In the genomic region with DNA sequence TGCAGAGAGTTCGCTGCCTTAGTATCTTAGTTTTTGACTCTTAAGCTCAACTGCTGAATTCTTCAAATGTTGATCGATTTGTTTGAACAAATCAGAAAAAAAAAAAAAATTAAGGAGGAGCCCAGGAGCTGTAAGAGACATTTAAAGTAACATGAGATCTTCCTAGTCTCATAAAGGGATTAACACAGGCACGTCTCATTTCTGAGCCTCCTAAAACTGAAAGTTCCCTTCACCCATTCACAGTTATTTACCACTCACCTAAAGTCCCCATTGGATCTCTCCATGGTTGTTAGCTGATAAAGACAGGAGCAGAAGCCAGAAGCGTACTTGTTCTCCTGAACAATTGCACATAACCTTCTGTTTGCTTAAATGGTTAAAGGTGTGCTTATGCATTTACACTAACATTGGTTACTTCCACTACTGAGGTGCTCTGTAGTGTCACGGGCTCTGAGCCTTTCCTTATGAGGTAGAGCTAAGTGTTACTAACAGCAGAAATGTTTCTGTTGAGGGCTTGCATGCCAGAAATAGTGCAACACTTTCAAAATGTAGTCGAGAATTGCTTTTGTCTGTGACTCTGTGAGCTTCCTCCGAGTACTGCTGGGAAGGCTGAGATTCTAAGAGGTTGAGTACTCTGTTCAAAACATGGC, we compare ENCODE assay signal across 8 mouse cellular contexts. TPM values are rescaled to one million over a fixed set of nuclear protein-coding genes. Genes with fewer than 3 reads are reported as not detected.
DNase-seq lines count a peak whose midpoint lies in the region; ATAC-seq lines count a peak whose summit lies in the region.

TSS of gene Hnmt (minus strand) at position 51 of the 647 bp plus-strand sequence.

- no peak within 1 kb of the TSS for H3K27ac ChIP-seq in heart, embryonic 12.5 days (ENCODE audit: poor library complexity, severe bottlenecking)

- H3K9ac ChIP-seq in heart, embryonic 12.5 days, result peak within 1 kb of the TSS; percentile 56; the same call in 1 of the 2 replicates

- H3K36me3 ChIP-seq in heart, embryonic 12.5 days, result no peaks in the 10 kb centered on the region
- H3K36me3 ChIP-seq in megakaryocyte, embryonic 14.5 days (replicated peaks; ENCODE audit: low read length), result no peaks in the 10 kb centered on the region

- WGBS in heart, embryonic 12.5 days, result 47% methylated on average over 7 of the region's 7 CpGs

- DNase-seq in adrenal gland, adult 18-20 months (ENCODE audit: low spot score in 2 of 2), result peak in 1 of 2 experiments; percentile 2
- no peak for DNase-seq in adrenal gland, postnatal 36 days
- peak; percentile 2 for DNase-seq in adrenal gland, postnatal 10 days
- DNase-seq in layer of hippocampus, postnatal 10 days (ENCODE audit: low spot score in 2 of 2), result no peak
- no peak for DNase-seq in MN1 (ENCODE audit: low spot score)
- DNase-seq in thymus, postnatal 0 days (ENCODE audit: low spot score), result no peak

- H3K27me3 ChIP-seq in heart, embryonic 12.5 days (replicated peaks), result no peaks in the 10 kb centered on the region
- no peaks in the 10 kb centered on the region for H3K27me3 ChIP-seq in megakaryocyte, embryonic 14.5 days (replicated peaks)

- H3K4me2 ChIP-seq in heart, embryonic 12.5 days, result peak within 1 kb of the TSS; percentile 68

- ATAC-seq in heart, embryonic 12.5 days (ENCODE audit: insufficient number of reproducible peaks, low FRiP score), result no peak

- H3K9me3 ChIP-seq in heart, embryonic 12.5 days (replicated peaks), result no peaks in the 10 kb centered on the region
- no peaks in the 10 kb centered on the region for H3K9me3 ChIP-seq in megakaryocyte, embryonic 14.5 days

- 0 out of 2 replicates have a peak, but pooled peaks cover 2% of the 10 kb centered on the region for H3K4me1 ChIP-seq in heart, embryonic 12.5 days (replicated peaks)
- H3K4me1 ChIP-seq in megakaryocyte, embryonic 14.5 days, result peaks cover 3% of the 10 kb centered on the region; the same call in 1 of the 2 replicates

- peak within 1 kb of the TSS; percentile 49 for H3K4me3 ChIP-seq in heart, embryonic 12.5 days
- peak within 1 kb of the TSS; percentile 89 for H3K4me3 ChIP-seq in megakaryocyte, embryonic 14.5 days (replicated peaks)

RNA-seq across cellular contexts. Expression of gene Hnmt, which starts in this region (rescaled TPM):
- total RNA-seq in adrenal gland, adult 18-20 months (2021), result 10 to 100 TPM; 15.5 to 16.4 TPM
- 10 to 100 TPM in 1 of 2 experiments, 1 to 10 TPM in 1; 7.8 to 19.4 TPM for total RNA-seq in adrenal gland, postnatal 36 days (2021)
- 10 to 100 TPM; 12.0 to 13.1 TPM for total RNA-seq in adrenal gland, postnatal 10 days (2021)
- polyA plus RNA-seq in heart, embryonic 12.5 days (2016; fragmentation: Nextera tagmentation; extraction: Ambion mirVana), result 4.8 and 5.0 TPM in 2 replicates
- 10 to 100 TPM; 24.3 to 26.7 TPM for total RNA-seq in layer of hippocampus, postnatal 10 days (2021)
- 0.19 TPM in 1 of 2 replicates, not detected in the other for polyA plus RNA-seq in megakaryocyte, embryonic 14.5 days (2012; ENCODE audit: insufficient read depth, low replicate concordance)
- 0.49 and 0.56 TPM in 2 replicates for polyA plus RNA-seq in thymus, postnatal 0 days (2015; fragmentation: Nextera tagmentation; extraction: Ambion mirVana)
